Mouse (Mus musculus): ENCODE data around the gene Mip. TPM values are rescaled to one million over a fixed set of nuclear protein-coding genes. Genes with fewer than 3 reads are reported as not detected.
A peak's percentile ranks its signal among the peaks of the same experiment; 100 is the strongest.
"Not testable (repeated sequence)": the region's sequence is repeated elsewhere in the genome, so short reads cannot be mapped to it uniquely, and the experiment has no call there.

Mip gene
- polyA plus RNA-seq, 1 experiment from 2014 or later: not detected

GRCm38 (mm10) chr10:128188242-128188877, 37.3 kb upstream of the Mip start:
- H3K27ac ChIP-seq (ENCODE audit: low read depth, low read length): no peak overlapping the region
- H3K4me1 ChIP-seq (ENCODE audit: control insufficient read depth, insufficient read depth, low read length): no peaks in the 10 kb centered on the region
- H3K9me3 ChIP-seq (replicated peaks; ENCODE audit: control insufficient read depth, low read length): no peaks in the 10 kb centered on the region
- no peaks in the 10 kb centered on the region for H3K27me3 ChIP-seq (ENCODE audit: control insufficient read depth, insufficient read depth, low read length)
- H3K36me3 ChIP-seq (ENCODE audit: control insufficient read depth, insufficient read depth, low read length): no peaks in the 10 kb centered on the region
- no peak overlapping the region for H3K4me2 ChIP-seq
- WGBS (ENCODE audit: insufficient replicate concordance): 50% methylated on average over 2 of the region's 2 CpGs
- no peak for ATAC-seq (replicated peaks; ENCODE audit: insufficient number of reproducible peaks, low FRiP score, low TSS enrichment)
- no peak overlapping the region for H3K4me3 ChIP-seq (ENCODE audit: low read depth, low read length)
- H3K9ac ChIP-seq (ENCODE audit: low read depth, low read length): no peak overlapping the region

GRCm38 (mm10) chr10:128191472-128191871, 34.2 kb upstream of the Mip start:
- H3K9me3 ChIP-seq (replicated peaks; ENCODE audit: control insufficient read depth, low read length): no peaks in the 10 kb centered on the region
- no peak overlapping the region for H3K4me3 ChIP-seq (ENCODE audit: low read depth, low read length)
- WGBS (ENCODE audit: insufficient replicate concordance): 45% methylated on average over 2 of the region's 2 CpGs
- no peak overlapping the region for H3K4me2 ChIP-seq
- H3K27me3 ChIP-seq (ENCODE audit: control insufficient read depth, insufficient read depth, low read length): peaks cover 17% of the 10 kb centered on the region
- peaks cover 4% of the 10 kb centered on the region; the same call in 1 of the 2 replicates for H3K4me1 ChIP-seq (ENCODE audit: control insufficient read depth, insufficient read depth, low read length)
- no peak for ATAC-seq (replicated peaks; ENCODE audit: insufficient number of reproducible peaks, low FRiP score, low TSS enrichment)
- H3K27ac ChIP-seq (ENCODE audit: low read depth, low read length): no peak overlapping the region
- no peaks in the 10 kb centered on the region for H3K36me3 ChIP-seq (ENCODE audit: control insufficient read depth, insufficient read depth, low read length)
- no peak overlapping the region for H3K9ac ChIP-seq (ENCODE audit: low read depth, low read length)

DNA sequence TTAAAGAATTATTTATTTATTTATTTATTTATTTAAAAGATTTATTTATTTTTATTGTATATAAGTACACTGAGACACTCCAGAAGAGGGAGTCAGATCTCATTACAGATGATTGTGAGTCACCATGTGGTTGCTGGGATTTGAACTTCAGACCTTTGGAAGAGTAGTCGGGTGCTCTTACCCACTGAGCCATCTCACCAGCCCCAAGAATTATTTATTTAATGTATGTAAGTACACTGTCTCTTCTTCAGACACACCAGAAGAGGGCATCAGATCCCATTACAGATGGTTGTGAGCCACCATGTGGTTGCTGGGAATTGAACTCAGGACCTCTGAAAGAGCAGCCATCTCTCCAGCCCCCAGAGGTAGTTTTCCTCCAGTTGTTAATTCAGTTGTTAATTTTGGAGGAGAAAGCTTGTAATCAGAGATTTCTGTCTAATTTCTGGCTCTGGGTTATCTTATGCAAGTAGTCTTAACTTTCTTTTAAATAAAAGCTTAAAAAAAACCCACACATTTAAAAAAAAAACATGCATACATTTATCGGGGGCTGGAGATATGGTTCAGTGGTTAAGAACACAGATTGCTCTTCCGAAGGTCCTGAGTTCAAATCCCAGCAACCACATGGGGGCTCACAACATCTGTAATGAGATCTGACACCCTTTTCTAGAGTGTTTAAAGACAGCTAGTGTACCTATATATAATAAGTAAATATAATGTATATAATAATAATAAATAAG, 33.4 kb upstream of the Mip start:
- WGBS (ENCODE audit: insufficient replicate concordance): 93% methylated on average over 3 of the region's 3 CpGs
- not testable (repeated sequence) for H3K4me2 ChIP-seq; H3K4me1 ChIP-seq (ENCODE audit: control insufficient read depth, insufficient read depth, low read length); H3K4me3 ChIP-seq (ENCODE audit: low read depth, low read length); ATAC-seq (replicated peaks; ENCODE audit: insufficient number of reproducible peaks, low FRiP score, low TSS enrichment); H3K9me3 ChIP-seq (replicated peaks; ENCODE audit: control insufficient read depth, low read length); H3K36me3 ChIP-seq (ENCODE audit: control insufficient read depth, insufficient read depth, low read length); H3K9ac ChIP-seq (ENCODE audit: low read depth, low read length); H3K27ac ChIP-seq (ENCODE audit: low read depth, low read length)
- peaks cover 17% of the 10 kb centered on the region for H3K27me3 ChIP-seq (ENCODE audit: control insufficient read depth, insufficient read depth, low read length)

DNA sequence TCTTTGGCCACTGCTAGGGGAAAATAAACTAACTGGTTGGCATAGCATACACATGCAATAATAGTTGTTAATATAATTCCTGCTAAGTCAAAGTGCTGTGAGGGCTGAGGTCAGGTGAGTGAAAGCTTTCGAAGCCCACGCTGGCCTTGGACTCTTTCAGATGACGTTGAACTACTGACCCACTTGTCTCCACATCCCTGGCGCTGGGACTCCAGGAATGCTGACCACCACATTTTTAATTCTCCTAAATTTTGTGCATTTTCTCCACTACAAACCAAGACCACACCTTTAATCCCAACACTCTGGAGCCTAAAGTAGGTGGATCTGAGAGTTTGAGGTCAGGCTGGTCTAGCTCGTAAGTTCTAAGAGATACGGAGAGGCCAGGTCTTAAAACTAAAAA, 32.5 kb upstream of the Mip start:
- Histone ChIP-seq H3K36me3 (ENCODE audit: control insufficient read depth, insufficient read depth, low read length) (no peaks in the 10 kb centered on the region), H3K27ac (ENCODE audit: low read depth, low read length) (no peak overlapping the region), H3K4me1 (ENCODE audit: control insufficient read depth, insufficient read depth, low read length) (peaks cover 4% of the 10 kb centered on the region; the same call in 1 of the 2 replicates), H3K4me3 (ENCODE audit: low read depth, low read length) (no peak overlapping the region), H3K9me3 (replicated peaks; ENCODE audit: control insufficient read depth, low read length) (no peaks in the 10 kb centered on the region), H3K9ac (ENCODE audit: low read depth, low read length) (no peak overlapping the region), H3K27me3 (ENCODE audit: control insufficient read depth, insufficient read depth, low read length) (peaks cover 17% of the 10 kb centered on the region), H3K4me2 (no peak overlapping the region)
- no peak for ATAC-seq (replicated peaks; ENCODE audit: insufficient number of reproducible peaks, low FRiP score, low TSS enrichment)
- 85% methylated on average over 6 of the region's 6 CpGs for WGBS (ENCODE audit: insufficient replicate concordance)

- H3K27me3 ChIP-seq (ENCODE audit: control insufficient read depth, insufficient read depth, low read length): peaks cover 17% of the 10 kb centered on the region
- peak within 1 kb of the TSS; percentile 98 for H3K4me2 ChIP-seq
- H3K9me3 ChIP-seq (replicated peaks; ENCODE audit: control insufficient read depth, low read length): no peaks in the 10 kb centered on the region
- peak; percentile 94 for ATAC-seq (replicated peaks; ENCODE audit: insufficient number of reproducible peaks, low FRiP score, low TSS enrichment)
- peaks cover 4% of the 10 kb centered on the region; the same call in 1 of the 2 replicates for H3K4me1 ChIP-seq (ENCODE audit: control insufficient read depth, insufficient read depth, low read length)
- WGBS (ENCODE audit: insufficient replicate concordance): under 1% methylated on average over 46 of the region's 46 CpGs
- H3K4me3 ChIP-seq (ENCODE audit: low read depth, low read length): peak within 1 kb of the TSS; percentile 52
- H3K27ac ChIP-seq (ENCODE audit: low read depth, low read length): 0 out of 2 replicates have a peak within 1 kb of the TSS, but pooled peaks have one; percentile 41
- H3K36me3 ChIP-seq (ENCODE audit: control insufficient read depth, insufficient read depth, low read length): no peaks in the 10 kb centered on the region
- H3K9ac ChIP-seq (ENCODE audit: low read depth, low read length): peak within 1 kb of the TSS; percentile 70
These were observed 31.6 kb upstream of the Mip start, which contains the start of gene Gls2 for GRCm38 (mm10) chr10:128194024-128194550. TSS of gene Gls2 (plus strand) at chr10:128194457.

- under 1% methylated on average over 62 of the region's 79 CpGs for WGBS (ENCODE audit: insufficient replicate concordance)
These were observed 30.8 kb upstream of the Mip start for GRCm38 (mm10) chr10:128194551-128195461.

DNA sequence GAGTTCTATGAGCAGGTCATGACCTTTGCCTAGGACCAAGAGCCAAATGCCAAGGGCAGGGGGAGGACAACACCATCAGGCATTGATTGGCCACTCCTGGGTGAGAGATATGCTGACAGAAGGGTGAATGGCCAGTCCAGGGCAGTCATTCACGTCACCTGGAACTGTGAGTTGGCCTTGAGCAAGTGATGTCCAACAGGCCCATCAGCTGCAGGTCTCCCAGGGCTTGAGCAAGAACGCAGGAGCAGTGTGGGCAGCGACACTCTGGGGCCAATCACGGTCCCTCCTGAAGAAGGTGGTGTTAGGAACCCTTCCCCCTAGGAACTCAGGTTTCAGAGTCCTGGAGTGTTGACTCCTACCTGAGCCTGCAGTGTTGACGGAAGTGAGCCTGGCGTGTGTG, 23.8 kb upstream of the Mip start:
- no peaks in the 10 kb centered on the region for H3K36me3 ChIP-seq (ENCODE audit: control insufficient read depth, insufficient read depth, low read length)
- H3K27me3 ChIP-seq (ENCODE audit: control insufficient read depth, insufficient read depth, low read length): 0 out of 2 replicates have a peak, but pooled peaks cover 4% of the 10 kb centered on the region
- no peak overlapping the region for H3K9ac ChIP-seq (ENCODE audit: low read depth, low read length)
- no peak overlapping the region for H3K4me2 ChIP-seq
- no peak overlapping the region for H3K27ac ChIP-seq (ENCODE audit: low read depth, low read length)
- no peaks in the 10 kb centered on the region for H3K9me3 ChIP-seq (replicated peaks; ENCODE audit: control insufficient read depth, low read length)
- WGBS (ENCODE audit: insufficient replicate concordance): 69% methylated on average over 6 of the region's 6 CpGs
- ATAC-seq (replicated peaks; ENCODE audit: insufficient number of reproducible peaks, low FRiP score, low TSS enrichment): no peak
- no peaks in the 10 kb centered on the region for H3K4me1 ChIP-seq (ENCODE audit: control insufficient read depth, insufficient read depth, low read length)
- no peak overlapping the region for H3K4me3 ChIP-seq (ENCODE audit: low read depth, low read length)

More at GRCm38 (mm10) chr10:128194551-128195461, 30.8 kb upstream of the Mip start:
- Histone ChIP-seq H3K4me1 (ENCODE audit: control insufficient read depth, insufficient read depth, low read length) (peaks cover 4% of the 10 kb centered on the region; the same call in 1 of the 2 replicates), H3K27ac (ENCODE audit: low read depth, low read length) (no peak overlapping the region), H3K4me3 (ENCODE audit: low read depth, low read length) (peak overlapping the region; percentile 52), H3K9me3 (replicated peaks; ENCODE audit: control insufficient read depth, low read length) (no peaks in the 10 kb centered on the region), H3K36me3 (ENCODE audit: control insufficient read depth, insufficient read depth, low read length) (no peaks in the 10 kb centered on the region), H3K9ac (ENCODE audit: low read depth, low read length) (peak overlapping the region; percentile 44), H3K27me3 (ENCODE audit: control insufficient read depth, insufficient read depth, low read length) (peaks cover 20% of the 10 kb centered on the region), H3K4me2 (peak overlapping the region; percentile 98)
- ATAC-seq (replicated peaks; ENCODE audit: insufficient number of reproducible peaks, low FRiP score, low TSS enrichment): peak; percentile 87

- no peaks in the 10 kb centered on the region for H3K36me3 ChIP-seq (ENCODE audit: control insufficient read depth, insufficient read depth, low read length)
- no peaks in the 10 kb centered on the region for H3K9me3 ChIP-seq (replicated peaks; ENCODE audit: control insufficient read depth, low read length)
- H3K4me1 ChIP-seq (ENCODE audit: control insufficient read depth, insufficient read depth, low read length): no peaks in the 10 kb centered on the region
- no peak for ATAC-seq (replicated peaks; ENCODE audit: insufficient number of reproducible peaks, low FRiP score, low TSS enrichment)
- 81% methylated on average over 15 of the region's 15 CpGs for WGBS (ENCODE audit: insufficient replicate concordance)
- no peak overlapping the region for H3K4me2 ChIP-seq
- H3K4me3 ChIP-seq (ENCODE audit: low read depth, low read length): no peak overlapping the region
- no peak overlapping the region for H3K9ac ChIP-seq (ENCODE audit: low read depth, low read length)
- H3K27ac ChIP-seq (ENCODE audit: low read depth, low read length): no peak overlapping the region
- no peaks in the 10 kb centered on the region for H3K27me3 ChIP-seq (ENCODE audit: control insufficient read depth, insufficient read depth, low read length)
These were observed 20.7 kb upstream of the Mip start for GRCm38 (mm10) chr10:128204941-128205340.

Data from heart, embryonic 11.5 days (tissue).